Mouse (Mus musculus): Measurements from ENCODE around the gene Hsp90ab1. TPM values are rescaled to one million over a fixed set of nuclear protein-coding genes. Genes with fewer than 3 reads are reported as not detected.
A peak's percentile ranks its signal among the peaks of the same experiment; 100 is the strongest.

Hsp90ab1 gene
- polyA plus RNA-seq, 1 experiment from 2014 or later: 1,763 TPM

GRCm38 (mm10) chr17:45559732-45560525 is 13.1 kb downstream of the Hsp90ab1 start:
- Histone ChIP-seq H3K4me1 (peaks cover 23% of the 10 kb centered on the region), H3K27me3 (peaks cover 15% of the 10 kb centered on the region), H3K9ac (no peak overlapping the region), H3K4me3 (no peak overlapping the region), H3K27ac (no peak overlapping the region), H3K36me3 (ENCODE audit: poor library complexity, severe bottlenecking) (no peaks in the 10 kb centered on the region), H3K4me2 (no peak overlapping the region), H3K9me3 (replicated peaks) (no peaks in the 10 kb centered on the region)
- WGBS: 85% methylated on average over 15 of the region's 15 CpGs
- no peak for ATAC-seq

- H3K4me3 ChIP-seq: no peak overlapping the region
- H3K36me3 ChIP-seq (ENCODE audit: poor library complexity, severe bottlenecking): no peaks in the 10 kb centered on the region
- ATAC-seq: no peak
- H3K9me3 ChIP-seq (replicated peaks): no peaks in the 10 kb centered on the region
- 73% methylated on average over 16 of the region's 16 CpGs for WGBS
- H3K9ac ChIP-seq: no peak overlapping the region
- H3K4me2 ChIP-seq: no peak overlapping the region
- peaks cover 18% of the 10 kb centered on the region for H3K4me1 ChIP-seq
- H3K27ac ChIP-seq: no peak overlapping the region
- H3K27me3 ChIP-seq: peaks cover 19% of the 10 kb centered on the region
Observed at GRCm38 (mm10) chr17:45557998-45558862, 14.8 kb downstream of the Hsp90ab1 start.

- Histone ChIP-seq H3K4me1 (peaks cover 18% of the 10 kb centered on the region), H3K27me3 (peaks cover 19% of the 10 kb centered on the region), H3K9me3 (replicated peaks) (no peaks in the 10 kb centered on the region), H3K27ac (no peak overlapping the region), H3K4me2 (no peak overlapping the region), H3K9ac (no peak overlapping the region), H3K36me3 (ENCODE audit: poor library complexity, severe bottlenecking) (no peaks in the 10 kb centered on the region), H3K4me3 (no peak overlapping the region)
- 78% methylated on average over 5 of the region's 7 CpGs for WGBS
- no peak for ATAC-seq
Observed at GRCm38 (mm10) chr17:45557246-45557824, 15.7 kb downstream of the Hsp90ab1 start.

- peaks cover 19% of the 10 kb centered on the region for H3K27me3 ChIP-seq
- H3K9me3 ChIP-seq (replicated peaks): no peaks in the 10 kb centered on the region
- H3K27ac ChIP-seq: no peak overlapping the region
- H3K9ac ChIP-seq: peak overlapping the region; percentile 75
- H3K36me3 ChIP-seq (ENCODE audit: poor library complexity, severe bottlenecking): no peaks in the 10 kb centered on the region
- 83% methylated on average over 3 of the region's 3 CpGs for WGBS
- peaks cover 21% of the 10 kb centered on the region for H3K4me1 ChIP-seq
- peak overlapping the region; percentile 71 for H3K4me3 ChIP-seq
- H3K4me2 ChIP-seq: peak overlapping the region; percentile 86
- no peak for ATAC-seq
Observed at GRCm38 (mm10) chr17:45556514-45557245, 16.4 kb downstream of the Hsp90ab1 start.

GRCm38 (mm10) chr17:45556107-45556489 is 17.0 kb downstream of the Hsp90ab1 start:
- H3K27me3 ChIP-seq: peaks cover 19% of the 10 kb centered on the region
- WGBS: 4% methylated on average over 14 of the region's 14 CpGs
- peaks cover 24% of the 10 kb centered on the region for H3K4me1 ChIP-seq
- H3K36me3 ChIP-seq (ENCODE audit: poor library complexity, severe bottlenecking): no peaks in the 10 kb centered on the region
- H3K9me3 ChIP-seq (replicated peaks): no peaks in the 10 kb centered on the region
- no peak; the same call in 1 of the 2 replicates for ATAC-seq
- peak overlapping the region; percentile 86 for H3K4me2 ChIP-seq
- H3K9ac ChIP-seq: peak overlapping the region; percentile 75
- no peak overlapping the region for H3K27ac ChIP-seq
- peak overlapping the region; percentile 71 for H3K4me3 ChIP-seq

GRCm38 (mm10) chr17:45555452-45556106 is 17.5 kb downstream of the Hsp90ab1 start, which contains the start of gene Nfkbie:
Gene Nfkbie, plus strand, starts transcription at chr17:45555703.
- peak; percentile 75 for ATAC-seq

GRCm38 (mm10) chr17:45554420-45554819 is 18.7 kb downstream of the Hsp90ab1 start:
- ATAC-seq: no peak
- Histone ChIP-seq H3K27me3 (peaks cover 19% of the 10 kb centered on the region), H3K4me2 (no peak overlapping the region), H3K9ac (no peak overlapping the region), H3K36me3 (ENCODE audit: poor library complexity, severe bottlenecking) (no peaks in the 10 kb centered on the region), H3K4me3 (no peak overlapping the region), H3K4me1 (peaks cover 38% of the 10 kb centered on the region), H3K9me3 (replicated peaks) (no peaks in the 10 kb centered on the region), H3K27ac (no peak overlapping the region)
- WGBS: 47% methylated on average over 1 of the region's 1 CpGs

More at GRCm38 (mm10) chr17:45555452-45556106, 17.5 kb downstream of the Hsp90ab1 start, which contains the start of gene Nfkbie:
- H3K27ac ChIP-seq: no peak within 1 kb of the TSS
- H3K9me3 ChIP-seq (replicated peaks): no peaks in the 10 kb centered on the region
- WGBS: under 1% methylated on average over 44 of the region's 45 CpGs
- peak within 1 kb of the TSS; percentile 75 for H3K9ac ChIP-seq
- no peaks in the 10 kb centered on the region for H3K36me3 ChIP-seq (ENCODE audit: poor library complexity, severe bottlenecking)
- peaks cover 19% of the 10 kb centered on the region for H3K27me3 ChIP-seq
- peak within 1 kb of the TSS; percentile 86 for H3K4me2 ChIP-seq
- peak within 1 kb of the TSS; percentile 71 for H3K4me3 ChIP-seq
- H3K4me1 ChIP-seq: peaks cover 28% of the 10 kb centered on the region

GRCm38 (mm10) chr17:45553065-45553464 is 20.0 kb downstream of the Hsp90ab1 start:
- Histone ChIP-seq H3K9ac (no peak overlapping the region), H3K9me3 (replicated peaks) (no peaks in the 10 kb centered on the region), H3K36me3 (ENCODE audit: poor library complexity, severe bottlenecking) (no peaks in the 10 kb centered on the region), H3K27me3 (peaks cover 20% of the 10 kb centered on the region), H3K4me2 (no peak overlapping the region), H3K27ac (no peak overlapping the region), H3K4me1 (peaks cover 46% of the 10 kb centered on the region), H3K4me3 (no peak overlapping the region)
- no peak for ATAC-seq
- WGBS: 87% methylated on average over 3 of the region's 3 CpGs

- Histone ChIP-seq H3K27ac (no peak overlapping the region), H3K9ac (0 out of 2 replicates have a peak overlapping the region, but pooled peaks have one; percentile 40), H3K9me3 (replicated peaks) (no peaks in the 10 kb centered on the region), H3K4me2 (no peak overlapping the region), H3K36me3 (ENCODE audit: poor library complexity, severe bottlenecking) (peaks cover under 1% of the 10 kb centered on the region), H3K27me3 (peaks cover 27% of the 10 kb centered on the region), H3K4me1 (peaks cover 54% of the 10 kb centered on the region), H3K4me3 (no peak overlapping the region)
- peak; percentile 23 for ATAC-seq
- WGBS: 2% methylated on average over 8 of the region's 8 CpGs
Observed at GRCm38 (mm10) chr17:45551816-45552451, 21.1 kb downstream of the Hsp90ab1 start.

- no peak for ATAC-seq
- H3K9ac ChIP-seq: no peak overlapping the region
- H3K9me3 ChIP-seq (replicated peaks): no peaks in the 10 kb centered on the region
- WGBS: 52% methylated on average over 7 of the region's 7 CpGs
- H3K4me1 ChIP-seq: peaks cover 48% of the 10 kb centered on the region
- H3K4me2 ChIP-seq: no peak overlapping the region
- H3K36me3 ChIP-seq (ENCODE audit: poor library complexity, severe bottlenecking): peaks cover 7% of the 10 kb centered on the region
- peaks cover 27% of the 10 kb centered on the region for H3K27me3 ChIP-seq
- H3K27ac ChIP-seq: peak overlapping the region; percentile 36; the same call in 1 of the 2 replicates
- H3K4me3 ChIP-seq: no peak overlapping the region
Observed at GRCm38 (mm10) chr17:45551249-45551796, 21.7 kb downstream of the Hsp90ab1 start.
